Mouse (Mus musculus) lung, adult 2 months (tissue): ENCODE measurements around the gene P3h2.

Experiments
- CTCF ChIP-seq: fragments of 200-500 bp; IDR thresholded peaks from 2 replicates; pipeline ENCODE4 v1.5.1; 2011; ENCODE audit warnings: mild to moderate bottlenecking, low read length, control low read depth; ENCODE audit not compliant: insufficient read depth
- POLR2A ChIP-seq: fragments of 200-500 bp; IDR thresholded peaks from 2 replicates; pipeline ENCODE4 v1.6.1; 2011; ENCODE audit warnings: low read depth, mild to moderate bottlenecking, control low read depth, low read length, borderline replicate concordance; ENCODE audit errors: extremely low read depth

- TF ChIP-seq CTCF (no peak), POLR2A (no peak)
Measured at GRCm38 (mm10) chr16:26086955-26087354, 18.6 kb downstream of the P3h2 start.
